Mouse (Mus musculus) central nervous system, embryonic 11.5 days (tissue): ENCODE results near the gene Olfr839-ps1. TPM values are rescaled to one million over a fixed set of nuclear protein-coding genes. Genes with fewer than 3 reads are reported as not detected.

ENCODE experiments used
- polyA plus RNA-seq: library from polyadenylated mRNA; depleted of rRNA; stranded (reverse); fragments of >200 nt; gene quantifications from 2 replicates; pipeline ENCODE4 v1.2.3, GENCODE M21; 2012; rRNA removed

Olfr839-ps1 gene
- polyA plus RNA-seq = not detected in 2 replicates

GRCm38 (mm10) chr9:19177212-19177611, at the start of gene Olfr839-ps1:
Gene Olfr839-ps1, minus strand, starts transcription at chr9:19177312.

GRCm38 (mm10) chr9:19136017-19136416, 41.1 kb downstream of the Olfr839-ps1 start, which contains the start of gene Olfr837:
Gene Olfr837, plus strand, starts transcription at chr9:19136317.

GRCm38 (mm10) chr9:19120082-19120481, 57.0 kb downstream of the Olfr839-ps1 start, which contains the start of gene Olfr836:
Gene Olfr836, plus strand, starts transcription at chr9:19120382.

Other genes with a start within 250 kb of the Olfr839-ps1 start
- gene Olfr832, start 240.2 kb downstream of the Olfr839-ps1 start, polyA plus RNA-seq = not detected in 2 replicates
- not detected in 2 replicates for gene Olfr834, start 189.3 kb downstream of the Olfr839-ps1 start, polyA plus RNA-seq
- not detected in 2 replicates for gene Olfr835, start 144.6 kb downstream of the Olfr839-ps1 start, polyA plus RNA-seq
- gene Olfr836, start 56.9 kb downstream of the Olfr839-ps1 start, polyA plus RNA-seq = not detected in 2 replicates
- gene Olfr837, start 41.0 kb downstream of the Olfr839-ps1 start, polyA plus RNA-seq = not detected in 2 replicates
- gene Olfr843, start 74.7 kb upstream of the Olfr839-ps1 start, polyA plus RNA-seq = not detected in 2 replicates
- gene Olfr844, start 139.0 kb upstream of the Olfr839-ps1 start, polyA plus RNA-seq = not detected in 2 replicates
- gene Olfr845, start 159.1 kb upstream of the Olfr839-ps1 start, polyA plus RNA-seq = not detected in 2 replicates
- not detected in 2 replicates for gene Olfr846, start 186.7 kb upstream of the Olfr839-ps1 start, polyA plus RNA-seq
- gene Olfr847, start 201.4 kb upstream of the Olfr839-ps1 start, polyA plus RNA-seq = not detected in 2 replicates